Mouse (Mus musculus) liver, embryonic 14.5 days (tissue): Measurements from ENCODE around the gene Cfap99. TPM values are rescaled to one million over a fixed set of nuclear protein-coding genes. Genes with fewer than 3 reads are reported as not detected.

Experiments
- ATAC-seq: fragments of 200-750 bp; cut with Nextera tagmentation; 2 replicates; pipeline ENCODE4 v1.8.0; 2017; ENCODE audit warnings: moderate number of reproducible peaks, mild to moderate bottlenecking, moderate library complexity; ENCODE audit not compliant: insufficient read depth
- DNase-seq, 3 experiments: peaks; one replicate each; pipeline ENCODE4 v3.0.0-alpha.2; 2012 to 2013; ENCODE audit warnings: low read depth in 3 of 3, low spot score in 3 of 3
- H3K27ac ChIP-seq: fragments of 300-500 bp; sonication (generic); 2 replicates; pipeline ENCODE4 v1.5.1; 2014; ENCODE audit warnings: moderate library complexity, mild to moderate bottlenecking, control low read depth, inconsistent platforms
- H3K27me3 ChIP-seq: fragments of 300-500 bp; sonication (generic); 2 replicates; pipeline ENCODE4 v1.6.1; 2014; ENCODE audit warnings: mild to moderate bottlenecking, low read length, moderate library complexity; ENCODE audit not compliant: control insufficient read depth, insufficient read depth
- H3K36me3 ChIP-seq: fragments of 300-500 bp; sonication (generic); replicated peaks from 2 replicates; pipeline ENCODE4 v1.6.1; 2014; ENCODE audit warnings: low read depth; ENCODE audit not compliant: control insufficient read depth, insufficient read depth
- H3K4me1 ChIP-seq, 2 experiments: fragments of 200-500 bp in 1 of 2; fragments of 300-500 bp in 1 of 2; sonication (generic) in 1 of 2; replicated peaks; 2 replicates each; pipeline ENCODE4 v1.6.1; 2012 to 2014; ENCODE audit warnings: antibody characterized with exemption in 1 of 2, inconsistent platforms in 1 of 2, low read length in 1 of 2; ENCODE audit not compliant: control insufficient read depth in 2 of 2, insufficient read depth in 2 of 2
- H3K4me2 ChIP-seq: fragments of 300-500 bp; sonication (generic); 2 replicates; pipeline ENCODE4 v1.6.1; 2014; ENCODE audit warnings: low read depth, mild to moderate bottlenecking, control low read depth, moderate library complexity
- H3K4me3 ChIP-seq, 2 experiments: fragments of 200-500 bp in 1 of 2; fragments of 300-500 bp in 1 of 2; sonication (generic) in 1 of 2; 2 replicates each; pipeline ENCODE4 v1.5.1; 2012 to 2014; ENCODE audit warnings: low read depth in 2 of 2, low read length in 2 of 2, mild to moderate bottlenecking in 2 of 2, control low read depth in 1 of 2, inconsistent platforms in 1 of 2, moderate library complexity in 1 of 2; ENCODE audit not compliant: insufficient read depth in 1 of 2
- H3K9ac ChIP-seq: fragments of 300-500 bp; sonication (generic); replicated peaks from 2 replicates; pipeline ENCODE4 v1.6.1; 2014; ENCODE audit warnings: mild to moderate bottlenecking, control low read depth, moderate library complexity
- H3K9me3 ChIP-seq: fragments of 300-500 bp; sonication (generic); 2 replicates; pipeline ENCODE4 v1.6.1; 2016; ENCODE audit warnings: low read length, mixed read lengths; ENCODE audit not compliant: control insufficient read depth
- CTCF ChIP-seq: IDR thresholded peaks from 2 replicates; pipeline ENCODE4 v1.5.1; 2016; ENCODE audit warnings: antibody characterized with exemption, low read depth, control low read depth
- EP300 ChIP-seq: IDR thresholded peaks from 2 replicates; pipeline ENCODE4 v1.6.1; 2016; ENCODE audit warnings: antibody characterized with exemption, low read depth
- WGBS: fragments of 180-500 bp; shearing (Covaris S2); extraction: QIAGEN DNeasy Blood & Tissue Kit; methylation state at CpG from one replicate; pipeline ENCODE4 v1.1.7; 2014; ENCODE audit not compliant: insufficient replicate concordance; 5-methylcytosine and 5-hydroxymethylcytosine counted together
- polyA plus RNA-seq, 2 experiments: library from polyadenylated mRNA; depleted of rRNA in 1 of 2; stranded (reverse) in 1 of 2; unstranded in 1 of 2; fragments of >200 nt; fragmentation: Nextera tagmentation in 1 of 2; extraction: Ambion mirVana in 1 of 2; gene quantifications; 2 replicates each; pipeline versions ENCODE4 v1.2.1 to v1.2.3; 2012 to 2014

The Cfap99 gene
- polyA plus RNA-seq, 2 experiments, result not detected

DNA sequence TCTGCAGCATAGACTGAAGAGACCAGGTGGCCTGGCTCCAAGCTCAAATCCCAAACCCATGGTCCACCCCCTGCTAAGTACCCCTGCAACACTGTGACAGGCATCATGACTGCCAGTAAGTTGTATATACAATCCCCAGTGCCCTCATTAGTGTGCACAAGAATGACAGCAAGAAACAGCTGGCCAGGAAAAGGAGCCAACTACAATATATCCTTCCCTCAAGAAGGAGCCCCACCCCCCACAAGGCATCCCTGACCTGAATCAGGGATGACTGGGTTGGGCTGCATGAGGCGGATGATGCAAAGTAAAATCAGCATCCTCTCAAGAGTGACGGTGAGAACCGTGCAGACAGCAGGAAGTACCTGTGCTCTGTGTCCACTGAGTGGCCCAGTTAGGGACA, 38.3 kb upstream of the Cfap99 start:
- Histone ChIP-seq H3K4me2 (no peak overlapping the region), H3K4me1 (no peaks in the 10 kb centered on the region), H3K9me3 (no peaks in the 10 kb centered on the region), H3K27ac (no peak overlapping the region), H3K36me3 (no peaks in the 10 kb centered on the region), H3K9ac (no peak overlapping the region), H3K27me3 (no peaks in the 10 kb centered on the region), H3K4me3 (no peak overlapping the region)
- ATAC-seq (no peak), DNase-seq (no peak)
- WGBS, result 64% methylated on average over 3 of the region's 3 CpGs
- no peak for TF ChIP-seq CTCF
- TF ChIP-seq EP300, result no peak

GRCm38 (mm10) chr5:34251794-34252193, 36.6 kb upstream of the Cfap99 start:
- Histone ChIP-seq H3K4me1 (no peaks in the 10 kb centered on the region), H3K27me3 (no peaks in the 10 kb centered on the region), H3K4me2 (no peak overlapping the region), H3K27ac (no peak overlapping the region), H3K9me3 (no peaks in the 10 kb centered on the region), H3K9ac (no peak overlapping the region), H3K4me3 (no peak overlapping the region), H3K36me3 (no peaks in the 10 kb centered on the region)
- TF ChIP-seq CTCF, result no peak
- no peak for TF ChIP-seq EP300
- WGBS, result 59% methylated on average over 4 of the region's 4 CpGs
- ATAC-seq, result no peak
- DNase-seq, result no peak

GRCm38 (mm10) chr5:34252307-34252966, 36.0 kb upstream of the Cfap99 start:
- no peaks in the 10 kb centered on the region for H3K4me1 ChIP-seq
- 67% methylated on average over 4 of the region's 4 CpGs for WGBS
- no peak overlapping the region for H3K4me3 ChIP-seq
- TF ChIP-seq EP300, result no peak
- no peak for TF ChIP-seq CTCF
- no peak overlapping the region for H3K9ac ChIP-seq
- no peak overlapping the region for H3K27ac ChIP-seq
- no peaks in the 10 kb centered on the region for H3K36me3 ChIP-seq
- ATAC-seq (no peak), DNase-seq (no peak)
- no peaks in the 10 kb centered on the region for H3K9me3 ChIP-seq
- no peak overlapping the region for H3K4me2 ChIP-seq
- no peaks in the 10 kb centered on the region for H3K27me3 ChIP-seq

DNA sequence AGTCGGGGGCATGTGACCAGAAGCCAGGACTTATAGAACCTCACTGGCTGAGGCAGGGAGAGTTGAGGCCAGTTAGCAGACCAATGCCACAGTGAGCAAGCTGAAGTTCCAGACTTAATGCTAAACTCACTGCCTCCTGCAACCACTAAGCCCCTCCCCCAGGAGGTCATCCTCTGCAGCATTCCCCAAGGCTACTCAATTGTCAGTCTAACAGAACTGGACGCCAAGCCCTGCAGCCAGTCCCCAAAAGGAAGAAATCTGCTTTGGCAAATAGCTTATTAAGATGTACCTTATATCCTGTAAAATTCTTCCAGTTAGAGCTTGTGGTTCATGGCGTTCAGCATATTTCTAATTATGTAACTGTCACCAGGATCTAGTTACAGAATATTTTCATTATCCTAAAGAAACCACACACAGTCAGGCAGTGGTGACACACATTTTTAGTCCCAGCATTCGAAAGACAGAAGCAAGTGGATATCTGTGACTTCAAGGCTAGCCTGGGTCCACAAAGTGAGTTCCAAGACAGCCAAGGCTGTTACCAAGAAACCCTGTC, 35.4 kb upstream of the Cfap99 start:
- no peak overlapping the region for H3K9ac ChIP-seq
- no peak for TF ChIP-seq EP300
- TF ChIP-seq CTCF, result no peak
- no peaks in the 10 kb centered on the region for H3K4me1 ChIP-seq
- no peaks in the 10 kb centered on the region for H3K36me3 ChIP-seq
- no peak for ATAC-seq
- no peaks in the 10 kb centered on the region for H3K9me3 ChIP-seq
- DNase-seq, result no peak
- 40% methylated on average over 4 of the region's 4 CpGs for WGBS
- H3K4me2 ChIP-seq, result no peak overlapping the region
- no peaks in the 10 kb centered on the region for H3K27me3 ChIP-seq
- no peak overlapping the region for H3K4me3 ChIP-seq
- H3K27ac ChIP-seq, result no peak overlapping the region

- no peak overlapping the region for H3K9ac ChIP-seq
- H3K4me3 ChIP-seq, result no peak overlapping the region
- no peak for ATAC-seq
- TF ChIP-seq CTCF (no peak), EP300 (no peak)
- H3K27ac ChIP-seq, result no peak overlapping the region
- no peak for DNase-seq
- no peaks in the 10 kb centered on the region for H3K4me1 ChIP-seq
- H3K4me2 ChIP-seq, result no peak overlapping the region
- WGBS, result 43% methylated on average over 8 of the region's 8 CpGs
- no peaks in the 10 kb centered on the region for H3K36me3 ChIP-seq
- H3K9me3 ChIP-seq, result no peaks in the 10 kb centered on the region
- no peaks in the 10 kb centered on the region for H3K27me3 ChIP-seq
Observed at GRCm38 (mm10) chr5:34254309-34254708, 34.1 kb upstream of the Cfap99 start.
